Mouse (Mus musculus): ENCODE measurements at regions not wholly inside any gene's neighbourhood (a gene's known extent, or its start where the extent isn't known, plus 50 kb on each side); places are given as distances from the start of the nearest gene placed in this dataset.
"Not testable (repeated sequence)": the region's sequence is repeated elsewhere in the genome, so short reads cannot be mapped to it uniquely, and the experiment has no call there.

DNA sequence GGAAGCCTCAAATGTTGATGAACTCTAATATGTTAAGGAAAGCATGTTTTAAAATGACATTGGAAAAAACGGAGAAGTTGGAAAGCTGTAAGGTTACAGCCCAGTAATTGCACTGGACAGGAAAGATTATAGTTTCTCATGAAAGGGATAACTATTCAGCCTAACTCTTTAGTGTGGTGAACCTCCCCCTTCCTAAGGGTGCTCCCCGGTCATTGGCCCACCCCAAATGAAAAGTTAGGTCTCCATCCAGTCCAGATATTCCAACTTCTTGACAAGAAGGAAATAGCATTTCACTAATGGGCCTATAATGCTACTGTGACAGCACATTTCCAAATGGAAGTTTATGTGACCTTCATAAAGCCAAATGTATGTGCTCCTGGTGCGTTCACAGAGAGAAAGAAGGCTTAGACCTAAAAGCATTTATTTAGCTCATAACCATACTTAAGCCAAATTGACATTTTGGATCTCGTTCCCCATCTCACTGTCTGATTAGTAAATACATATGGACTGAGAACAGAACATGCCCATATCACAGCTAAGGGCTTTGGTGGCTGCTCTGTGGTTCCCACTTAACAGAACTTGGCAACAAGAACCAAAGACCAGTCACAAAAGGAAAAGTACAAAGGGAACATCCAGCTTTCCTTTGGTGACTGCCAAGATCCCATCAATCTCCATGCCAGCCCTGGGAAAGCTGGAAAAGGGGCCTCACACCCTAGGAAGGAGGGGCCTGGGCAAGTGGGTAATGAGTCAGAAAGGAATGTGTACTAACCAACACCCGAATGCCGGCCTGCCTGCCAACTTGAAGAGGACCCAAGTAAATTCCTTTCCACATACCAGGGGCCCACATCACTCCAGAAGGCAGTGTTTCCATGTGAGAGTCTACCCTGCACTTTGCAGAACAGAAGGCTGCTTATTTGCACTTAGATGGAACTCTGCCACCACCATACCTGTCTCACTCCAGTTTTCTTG lies 155.1 kb upstream of the Chst7 start:
- peak; percentile 17 for DNase-seq (ENCODE audit: low spot score)

GRCm38 (mm10) chrX:19906646-19907371 lies 152.6 kb upstream of the Chst7 start:
- DNase-seq (ENCODE audit: low spot score): no peak

- DNase-seq (ENCODE audit: low spot score): no peak
Observed at GRCm38 (mm10) chrX:19917001-19917400, 142.4 kb upstream of the Chst7 start.

DNA sequence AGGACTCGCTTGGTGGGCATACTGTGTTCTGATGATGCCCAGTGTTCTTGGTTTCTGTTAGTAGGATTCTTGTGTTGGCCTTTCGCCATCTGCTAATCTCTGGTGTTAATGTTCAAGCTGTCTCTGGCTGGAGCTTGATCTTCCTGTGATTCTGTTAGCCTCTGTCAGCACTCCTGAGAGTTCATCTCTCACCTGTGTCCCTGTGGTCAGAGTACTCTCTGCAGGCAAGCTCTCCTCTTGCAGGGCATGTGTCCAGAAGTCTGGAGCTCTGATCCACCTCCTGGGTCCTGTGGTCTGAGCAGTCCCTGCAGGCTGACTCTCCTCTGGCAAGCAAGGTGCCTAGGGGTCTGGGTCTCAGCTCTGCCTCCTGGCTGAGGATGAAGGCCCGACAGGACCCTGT lies 130.0 kb upstream of the Chst7 start:
- DNase-seq (ENCODE audit: low spot score): not testable (repeated sequence)

DNA sequence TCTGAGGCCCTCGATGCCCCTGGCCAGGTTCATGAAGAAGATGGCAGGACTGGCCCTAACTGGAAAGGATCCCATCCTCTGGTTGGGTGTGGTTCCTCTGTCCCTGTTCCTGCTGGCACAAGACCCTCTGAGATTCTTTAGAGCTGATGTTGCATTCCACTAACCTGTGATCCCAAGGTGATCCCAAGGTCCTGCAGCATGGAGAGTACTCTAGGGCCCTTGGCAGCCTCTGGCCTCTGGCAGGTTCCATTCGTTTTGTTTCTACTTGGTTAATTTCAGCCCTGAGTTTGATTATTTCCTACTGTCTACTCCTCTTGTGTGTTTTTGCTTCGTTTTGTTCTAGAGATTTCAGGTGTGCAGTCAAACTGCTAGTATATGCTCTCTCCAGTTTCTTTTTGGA lies 129.5 kb upstream of the Chst7 start:
- DNase-seq (ENCODE audit: low spot score): no peak

DNA sequence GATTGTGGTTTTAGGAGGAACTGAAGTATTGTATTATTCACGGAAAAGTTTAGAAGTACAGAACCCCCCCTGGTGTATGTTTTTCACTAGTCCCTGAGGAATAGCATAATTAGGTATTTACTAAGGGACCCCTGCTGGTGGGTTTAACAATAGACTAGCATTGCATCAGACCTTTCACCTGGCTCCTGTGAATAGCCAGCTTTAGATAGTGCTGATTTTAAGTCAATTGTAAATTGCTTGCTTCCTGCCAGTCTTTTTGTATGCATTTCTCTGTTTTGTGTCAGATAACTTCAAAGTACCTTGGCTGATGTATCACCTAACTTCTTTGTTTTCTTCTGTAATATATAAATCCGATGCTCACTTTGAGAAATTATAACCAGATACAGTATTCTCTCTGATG lies 116.1 kb upstream of the Chst7 start:
- no peak for DNase-seq (ENCODE audit: low spot score)

All from ovary, adult 18-20 months (tissue).